Mouse (Mus musculus): ENCODE data around the gene Gm49450.

DNA sequence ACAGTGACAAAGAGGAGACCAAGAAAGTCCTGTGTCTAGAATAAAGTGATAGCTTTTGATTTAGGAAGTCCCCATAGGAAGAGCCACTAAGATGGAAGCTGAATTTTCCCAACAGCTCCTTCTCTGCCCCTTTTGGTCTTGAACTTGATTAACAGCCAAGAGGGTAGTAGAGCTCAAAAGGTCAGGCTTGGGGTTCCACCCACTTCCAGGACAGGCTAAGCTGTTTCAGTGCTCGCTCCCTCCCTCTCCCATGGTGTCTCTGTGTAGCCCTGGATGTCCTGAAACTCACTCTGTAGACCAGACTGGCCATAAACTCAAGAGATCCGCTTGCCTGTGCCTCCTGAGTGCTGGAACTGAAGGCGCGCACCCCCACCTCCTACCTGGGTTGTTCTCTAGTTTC, 37.3 kb downstream of the Gm49450 start:
- no peak for TF ChIP-seq CTCF (IDR thresholded peaks at IDR 0.05; ENCODE audit: control insufficient read depth, insufficient read depth, insufficient read length)
- no peak for TF ChIP-seq CEBPB (IDR thresholded peaks at IDR 0.05; ENCODE audit: low read depth)
